Mouse (Mus musculus) E14TG2a.4 (cell line): ENCODE measurements around the gene Adarb1.

Experiments
- CTCF ChIP-seq: conservative IDR thresholded peaks from 2 replicates; pipeline ENCODE4 v1.5.1; 2014; ENCODE audit warnings: low read length
- NANOG ChIP-seq: IDR thresholded peaks from 2 replicates; pipeline ENCODE4 v1.6.1; 2014; ENCODE audit warnings: borderline replicate concordance, low read length, mixed read lengths
- POU5F1 ChIP-seq: IDR thresholded peaks from 2 replicates; pipeline ENCODE4 v1.6.1; 2014; ENCODE audit warnings: low read length, borderline replicate concordance

DNA sequence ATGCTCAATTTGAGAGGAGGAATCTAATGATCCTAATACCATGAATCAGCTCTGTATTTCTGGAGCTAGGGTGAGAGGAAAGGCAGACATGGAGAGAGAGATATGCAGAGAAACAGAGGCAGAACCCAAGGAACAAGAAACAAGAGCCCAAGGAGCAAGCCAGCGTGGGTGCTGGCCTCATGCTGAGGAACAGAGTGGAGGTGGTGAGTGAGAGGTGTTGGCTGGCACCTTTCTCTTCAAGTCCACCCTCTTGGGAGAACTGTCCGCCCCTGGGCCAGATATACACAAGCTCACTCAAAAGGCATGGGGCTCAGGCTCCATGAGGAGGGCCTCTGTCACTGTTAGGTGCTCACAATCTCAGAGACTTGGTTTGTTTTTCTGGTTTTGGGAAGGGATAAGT lies 52.9 kb downstream of the Adarb1 start:
- TF ChIP-seq CTCF: no peak
- TF ChIP-seq POU5F1: no peak
- TF ChIP-seq NANOG: no peak
